Mouse (Mus musculus): ENCODE data around the gene Gm10697.
"Not testable (repeated sequence)": the region's sequence is repeated elsewhere in the genome, so short reads cannot be mapped to it uniquely, and the experiment has no call there.

The Gm10697 gene

GRCm38 (mm10) chr3:94072544-94072943, at the start of gene Gm10697:
Gene Gm10697, minus strand, starts transcription at chr3:94072644.
- DNase-seq (ENCODE audit: low read depth, low spot score) = not testable (repeated sequence)

- DNase-seq (ENCODE audit: low read depth, low spot score) = not testable (repeated sequence)
Measured at GRCm38 (mm10) chr3:94115071-94115470, 42.6 kb upstream of the Gm10697 start.

GRCm38 (mm10) chr3:94054785-94055184, 17.7 kb downstream of the Gm10697 start, which contains the start of gene Gm9125:
Gene Gm9125, minus strand, starts transcription at chr3:94054885.
- DNase-seq (ENCODE audit: low read depth, low spot score) = not testable (repeated sequence)

- not testable (repeated sequence) for DNase-seq (ENCODE audit: low read depth, low spot score)
Measured at GRCm38 (mm10) chr3:94049566-94050121, 22.8 kb downstream of the Gm10697 start.

GRCm38 (mm10) chr3:94038241-94038640, 34.2 kb downstream of the Gm10697 start:
- DNase-seq (ENCODE audit: low read depth, low spot score) = not testable (repeated sequence)

- DNase-seq (ENCODE audit: low read depth, low spot score) = not testable (repeated sequence)
Measured at GRCm38 (mm10) chr3:94034400-94034799, 38.0 kb downstream of the Gm10697 start.

Measured in WW6 (cell line).